Mouse (Mus musculus): ENCODE measurements around the gene Kctd10.

GRCm38 (mm10) chr5:114378177-114378920 is 2.0 kb downstream of the Kctd10 start:
- TF ChIP-seq CTCF (IDR thresholded peaks at IDR 0.05; ENCODE audit: low read depth, low read length): no peak
- TF ChIP-seq TAL1 (conservative IDR thresholded peaks at IDR 0.05; ENCODE audit: low read depth, low read length): no peak

Measured in G1E (cell line).